Mouse (Mus musculus): ENCODE results near the gene Isy1.

GRCm38 (mm10) chr6:87851871-87852270, 13.3 kb upstream of the Isy1 start:
- TF ChIP-seq POLR2A (IDR thresholded peaks at IDR 0.05; ENCODE audit: control insufficient read depth, low read depth, low read length) (no peak), CTCF (IDR thresholded peaks at IDR 0.05; ENCODE audit: control insufficient read depth, insufficient read depth, insufficient replicate concordance, low read depth, low read length) (no peak)
